Mouse (Mus musculus): ENCODE data around the gene Fezf1.

DNA sequence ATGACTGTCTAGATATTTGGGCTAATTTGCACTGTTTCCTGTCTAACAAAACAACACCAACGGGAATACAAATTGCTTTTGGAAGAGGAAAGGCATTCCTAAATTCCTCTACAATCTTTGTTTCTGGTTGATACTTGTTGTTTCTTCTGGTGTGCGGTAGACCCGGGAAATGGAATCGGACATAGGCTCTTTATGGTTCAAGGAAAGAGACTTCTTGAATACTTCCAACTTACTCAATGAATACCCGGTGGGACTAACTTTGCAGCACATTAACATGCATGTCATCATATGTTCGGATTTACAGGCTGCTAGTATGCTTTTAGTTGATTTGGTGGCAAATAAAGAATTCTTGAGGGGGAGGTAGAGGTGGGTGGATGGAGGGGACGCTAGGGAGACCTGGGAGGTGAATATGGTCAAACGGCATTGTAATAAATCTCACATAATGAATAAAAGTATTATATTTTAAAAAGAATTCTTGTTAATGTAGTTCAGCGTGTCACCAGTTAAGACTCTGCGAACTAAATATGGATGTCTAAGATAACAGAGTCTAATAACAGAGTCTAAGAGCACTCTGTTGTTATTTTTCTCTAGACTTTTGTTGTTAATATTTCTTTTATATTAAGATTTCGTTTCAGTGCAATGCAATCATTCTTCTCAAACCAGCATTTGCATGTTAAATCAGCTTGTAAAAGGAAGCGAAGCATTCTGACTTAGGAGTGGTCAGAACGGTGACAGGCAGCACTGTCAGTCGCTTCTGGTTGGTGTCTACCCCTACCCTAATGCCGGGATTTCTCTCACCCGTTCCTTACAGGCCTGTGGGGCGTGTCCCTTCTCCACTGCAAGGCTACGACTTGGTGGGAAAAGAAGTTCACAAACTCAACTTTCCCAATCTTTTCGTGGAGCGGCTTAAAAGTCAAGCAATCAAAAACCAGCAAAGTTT lies 4.3 kb upstream of the Fezf1 start:
- TF ChIP-seq POLR2A (IDR thresholded peaks at IDR 0.05; ENCODE audit: extremely low read depth, insufficient read depth, low read length) (no peak), CTCF (IDR thresholded peaks at IDR 0.05; ENCODE audit: low read depth, low read length) (no peak)

Measured in liver, adult 2 months (tissue).